Mouse (Mus musculus): ENCODE data around the gene Marc1. TPM values are rescaled to one million over a fixed set of nuclear protein-coding genes. Genes with fewer than 3 reads are reported as not detected.

Gene Marc1
- polyA plus RNA-seq, 1 experiment: 0.15 TPM

GRCm38 (mm10) chr1:184793163-184793876 is 17.8 kb downstream of the Marc1 start:
- TF ChIP-seq POLR2A (IDR thresholded peaks at IDR 0.05; ENCODE audit: extremely low read depth, insufficient read depth, low read length): no peak
- 0 out of 2 replicates have a peak, but pooled peaks have one; percentile 4 for TF ChIP-seq CTCF (IDR thresholded peaks at IDR 0.05; ENCODE audit: extremely low read depth, insufficient read depth, low read length)
- no peak overlapping the region for H3K4me3 ChIP-seq (ENCODE audit: insufficient read depth, low read length)
- H3K27ac ChIP-seq (ENCODE audit: insufficient read depth, low read length): no peak overlapping the region
- H3K4me1 ChIP-seq (ENCODE audit: control insufficient read depth, insufficient read depth, low read length): no peaks in the 10 kb centered on the region

- H3K27ac ChIP-seq (ENCODE audit: insufficient read depth, low read length): no peak overlapping the region
- TF ChIP-seq POLR2A (IDR thresholded peaks at IDR 0.05; ENCODE audit: extremely low read depth, insufficient read depth, low read length): no peak
- TF ChIP-seq CTCF (IDR thresholded peaks at IDR 0.05; ENCODE audit: extremely low read depth, insufficient read depth, low read length): peak; percentile 64
- no peaks in the 10 kb centered on the region for H3K4me1 ChIP-seq (ENCODE audit: control insufficient read depth, insufficient read depth, low read length)
These were observed 20.0 kb downstream of the Marc1 start for GRCm38 (mm10) chr1:184791109-184791508.

GRCm38 (mm10) chr1:184786376-184787151 is 24.5 kb downstream of the Marc1 start:
- no peak for TF ChIP-seq POLR2A (IDR thresholded peaks at IDR 0.05; ENCODE audit: extremely low read depth, insufficient read depth, low read length)
- TF ChIP-seq CTCF (IDR thresholded peaks at IDR 0.05; ENCODE audit: extremely low read depth, insufficient read depth, low read length): no peak
- Histone ChIP-seq H3K27ac (ENCODE audit: insufficient read depth, low read length) (no peak overlapping the region), H3K4me3 (ENCODE audit: insufficient read depth, low read length) (no peak overlapping the region), H3K4me1 (ENCODE audit: control insufficient read depth, insufficient read depth, low read length) (no peaks in the 10 kb centered on the region)

More at GRCm38 (mm10) chr1:184791109-184791508, 20.0 kb downstream of the Marc1 start:
- H3K4me3 ChIP-seq (ENCODE audit: insufficient read depth, low read length): no peak overlapping the region

- TF ChIP-seq POLR2A (IDR thresholded peaks at IDR 0.05; ENCODE audit: extremely low read depth, insufficient read depth, low read length) (no peak), CTCF (IDR thresholded peaks at IDR 0.05; ENCODE audit: extremely low read depth, insufficient read depth, low read length) (no peak)
- Histone ChIP-seq H3K4me3 (ENCODE audit: insufficient read depth, low read length) (no peak overlapping the region), H3K4me1 (ENCODE audit: control insufficient read depth, insufficient read depth, low read length) (no peaks in the 10 kb centered on the region), H3K27ac (ENCODE audit: insufficient read depth, low read length) (no peak overlapping the region)
These were observed 27.5 kb downstream of the Marc1 start for GRCm38 (mm10) chr1:184783641-184784040.

- Histone ChIP-seq H3K27ac (ENCODE audit: insufficient read depth, low read length) (no peak overlapping the region), H3K4me3 (ENCODE audit: insufficient read depth, low read length) (no peak overlapping the region), H3K4me1 (ENCODE audit: control insufficient read depth, insufficient read depth, low read length) (no peaks in the 10 kb centered on the region)
- TF ChIP-seq POLR2A (IDR thresholded peaks at IDR 0.05; ENCODE audit: extremely low read depth, insufficient read depth, low read length) (no peak), CTCF (IDR thresholded peaks at IDR 0.05; ENCODE audit: extremely low read depth, insufficient read depth, low read length) (no peak)
These were observed 29.0 kb downstream of the Marc1 start for GRCm38 (mm10) chr1:184782161-184782513.

- no peak overlapping the region for H3K4me3 ChIP-seq (ENCODE audit: insufficient read depth, low read length)
- H3K27ac ChIP-seq (ENCODE audit: insufficient read depth, low read length): no peak overlapping the region
- TF ChIP-seq CTCF (IDR thresholded peaks at IDR 0.05; ENCODE audit: extremely low read depth, insufficient read depth, low read length) (no peak), POLR2A (IDR thresholded peaks at IDR 0.05; ENCODE audit: extremely low read depth, insufficient read depth, low read length) (no peak)
- H3K4me1 ChIP-seq (ENCODE audit: control insufficient read depth, insufficient read depth, low read length): no peaks in the 10 kb centered on the region
These were observed 29.6 kb downstream of the Marc1 start for GRCm38 (mm10) chr1:184781286-184782160.

- TF ChIP-seq POLR2A (IDR thresholded peaks at IDR 0.05; ENCODE audit: extremely low read depth, insufficient read depth, low read length) (no peak), CTCF (IDR thresholded peaks at IDR 0.05; ENCODE audit: extremely low read depth, insufficient read depth, low read length) (no peak)
- no peaks in the 10 kb centered on the region for H3K4me1 ChIP-seq (ENCODE audit: control insufficient read depth, insufficient read depth, low read length)
- no peak overlapping the region for H3K27ac ChIP-seq (ENCODE audit: insufficient read depth, low read length)
- no peak overlapping the region for H3K4me3 ChIP-seq (ENCODE audit: insufficient read depth, low read length)
These were observed 33.0 kb downstream of the Marc1 start for GRCm38 (mm10) chr1:184778157-184778556.

GRCm38 (mm10) chr1:184777061-184777795 is 33.9 kb downstream of the Marc1 start:
- no peak overlapping the region for H3K27ac ChIP-seq (ENCODE audit: insufficient read depth, low read length)
- TF ChIP-seq CTCF (IDR thresholded peaks at IDR 0.05; ENCODE audit: extremely low read depth, insufficient read depth, low read length) (no peak), POLR2A (IDR thresholded peaks at IDR 0.05; ENCODE audit: extremely low read depth, insufficient read depth, low read length) (no peak)
- H3K4me3 ChIP-seq (ENCODE audit: insufficient read depth, low read length): no peak overlapping the region
- H3K4me1 ChIP-seq (ENCODE audit: control insufficient read depth, insufficient read depth, low read length): no peaks in the 10 kb centered on the region

GRCm38 (mm10) chr1:184775289-184775688 is 35.8 kb downstream of the Marc1 start:
- Histone ChIP-seq H3K27ac (ENCODE audit: insufficient read depth, low read length) (no peak overlapping the region), H3K4me1 (ENCODE audit: control insufficient read depth, insufficient read depth, low read length) (no peaks in the 10 kb centered on the region), H3K4me3 (ENCODE audit: insufficient read depth, low read length) (no peak overlapping the region)
- TF ChIP-seq POLR2A (IDR thresholded peaks at IDR 0.05; ENCODE audit: extremely low read depth, insufficient read depth, low read length): no peak
- TF ChIP-seq CTCF (IDR thresholded peaks at IDR 0.05; ENCODE audit: extremely low read depth, insufficient read depth, low read length): no peak

All from cortical plate, adult 2 months (tissue).